Mouse (Mus musculus): ENCODE measurements around the gene Gp1ba. TPM values are rescaled to one million over a fixed set of nuclear protein-coding genes. Genes with fewer than 3 reads are reported as not detected.

Gp1ba gene
- total and polyA plus RNA-seq, 3 experiments: 0.25 to 0.84 TPM; not detected in 1

GRCm38 (mm10) chr11:70658521-70658920 lies 19.6 kb downstream of the Gp1ba start:
- Histone ChIP-seq H3K9ac (ENCODE audit: insufficient read depth, low read depth) (no peak overlapping the region), H3K4me1 (ENCODE audit: control insufficient read depth in 1 of 2, insufficient read depth in 2 of 2) (peaks cover 7 to 26% of the 10 kb centered on the region in 2 experiments), H3K4me3 (replicated peaks in 1 of 3; ENCODE audit: low read depth in 2 of 3, low read length in 2 of 3, poor library complexity in 1 of 3) (no peak overlapping the region), H3K27ac (ENCODE audit: insufficient read depth, low read depth) (no peak overlapping the region), H3K4me2 (ENCODE audit: insufficient read depth, low read depth, poor library complexity, severe bottlenecking) (no peak overlapping the region), H3K79me2 (replicated peaks; ENCODE audit: control insufficient read depth, extremely low read depth, insufficient read depth, poor library complexity, severe bottlenecking) (peaks cover 9% of the 10 kb centered on the region), H3K36me3 (replicated peaks in 1 of 2; ENCODE audit: control insufficient read depth in 1 of 2, insufficient read depth in 1 of 2, low read length in 1 of 2) (peaks cover 19 to 49% of the 10 kb centered on the region in 2 experiments), H3K9me3 (replicated peaks; ENCODE audit: low read length) (no peaks in the 10 kb centered on the region), H3K27me3 (replicated peaks) (no peaks in the 10 kb centered on the region)
- dilution Hi-C loops (cut with MboI; ENCODE audit: extremely low pct_ligation_motif_present, extremely low pct_unique_long_range_greater_than_20kb, low sequenced_read_pairs): no loop called here
- DNase-seq (ENCODE audit: extremely low read depth): no peak
- in situ Hi-C loops (cut with MboI; ENCODE audit: low pct_ligation_motif_present, low pct_unique_long_range_greater_than_20kb, low sequenced_read_pairs): no loop called here
- TF ChIP-seq SMC3 (IDR thresholded peaks at IDR 0.05; ENCODE audit: low read depth, low read length): no peak
- TF ChIP-seq MYC (IDR thresholded peaks at IDR 0.05; ENCODE audit: low read depth, low read length): no peak
- TF ChIP-seq USF2 (conservative IDR thresholded peaks at IDR 0.05; ENCODE audit: low read depth, low read length): no peak
- TF ChIP-seq SIN3A (IDR thresholded peaks at IDR 0.05; ENCODE audit: low read length): no peak
- no peak for TF ChIP-seq EP300 (IDR thresholded peaks at IDR 0.05; ENCODE audit: low read length)
- no peak for TF ChIP-seq ELF1 (IDR thresholded peaks at IDR 0.05; ENCODE audit: low read depth, low read length)
- TF ChIP-seq RAD21 (IDR thresholded peaks at IDR 0.05; ENCODE audit: low read depth, low read length): no peak
- no peak for TF ChIP-seq PAX5 (IDR thresholded peaks at IDR 0.05; ENCODE audit: low read length)
- TF ChIP-seq ZMIZ1 (IDR thresholded peaks at IDR 0.05; ENCODE audit: low read depth, low read length): no peak
- no peak for TF ChIP-seq ZNF384 (IDR thresholded peaks at IDR 0.05; ENCODE audit: low read depth, low read length)
- TF ChIP-seq TBP (conservative IDR thresholded peaks at IDR 0.05; ENCODE audit: low read depth, low read length): no peak
- no peak for TF ChIP-seq USF1 (IDR thresholded peaks at IDR 0.05; ENCODE audit: low read depth, low read length)
- no peak for TF ChIP-seq NELFE (IDR thresholded peaks at IDR 0.05; ENCODE audit: low read depth, low read length)
- no peak for TF ChIP-seq JUND (conservative IDR thresholded peaks at IDR 0.05; ENCODE audit: low read depth, low read length)
- TF ChIP-seq POLR2A (IDR thresholded peaks at IDR 0.05; ENCODE audit: low read depth, low read length): no peak
- no peak for TF ChIP-seq ZKSCAN1 (IDR thresholded peaks at IDR 0.05; ENCODE audit: borderline replicate concordance, low read depth, low read length)
- TF ChIP-seq MAZ (IDR thresholded peaks at IDR 0.05; ENCODE audit: low read depth, low read length): no peak
- TF ChIP-seq MAFK (IDR thresholded peaks at IDR 0.05; ENCODE audit: insufficient replicate concordance, low read length): no peak
- TF ChIP-seq IRF4 (IDR thresholded peaks at IDR 0.05; ENCODE audit: low read depth, low read length): no peak

- H3K27me3 ChIP-seq (replicated peaks): no peaks in the 10 kb centered on the region
- H3K27ac ChIP-seq (ENCODE audit: insufficient read depth, low read depth): no peak overlapping the region
- H3K79me2 ChIP-seq (replicated peaks; ENCODE audit: control insufficient read depth, extremely low read depth, insufficient read depth, poor library complexity, severe bottlenecking): peaks cover 5% of the 10 kb centered on the region
- in situ Hi-C loops (cut with MboI; ENCODE audit: low pct_ligation_motif_present, low pct_unique_long_range_greater_than_20kb, low sequenced_read_pairs) (no loop called here), dilution Hi-C loops (cut with MboI; ENCODE audit: extremely low pct_ligation_motif_present, extremely low pct_unique_long_range_greater_than_20kb, low sequenced_read_pairs) (no loop called here)
- no peak overlapping the region for H3K9ac ChIP-seq (ENCODE audit: insufficient read depth, low read depth)
- H3K36me3 ChIP-seq (replicated peaks in 1 of 2; ENCODE audit: control insufficient read depth in 1 of 2, insufficient read depth in 1 of 2, low read length in 1 of 2): peaks cover 23 to 54% of the 10 kb centered on the region in 2 experiments
- no peak for DNase-seq (ENCODE audit: extremely low read depth)
- no peak for TF ChIP-seq JUND (conservative IDR thresholded peaks at IDR 0.05; ENCODE audit: low read depth, low read length)
- TF ChIP-seq IRF4 (IDR thresholded peaks at IDR 0.05; ENCODE audit: low read depth, low read length): no peak
- no peak for TF ChIP-seq ZNF384 (IDR thresholded peaks at IDR 0.05; ENCODE audit: low read depth, low read length)
- TF ChIP-seq MAZ (IDR thresholded peaks at IDR 0.05; ENCODE audit: low read depth, low read length): no peak
- no peak for TF ChIP-seq MYC (IDR thresholded peaks at IDR 0.05; ENCODE audit: low read depth, low read length)
- no peak for TF ChIP-seq ZC3H11A (IDR thresholded peaks at IDR 0.05; ENCODE audit: low read depth, low read length)
- no peak for TF ChIP-seq USF2 (conservative IDR thresholded peaks at IDR 0.05; ENCODE audit: low read depth, low read length)
- TF ChIP-seq ELF1 (IDR thresholded peaks at IDR 0.05; ENCODE audit: low read depth, low read length): no peak
- TF ChIP-seq GABPA (IDR thresholded peaks at IDR 0.05; ENCODE audit: insufficient replicate concordance, low read depth, low read length): no peak
- TF ChIP-seq E2F4 (IDR thresholded peaks at IDR 0.05; ENCODE audit: insufficient replicate concordance, low read depth, low read length): no peak
- no peak for TF ChIP-seq JUN (IDR thresholded peaks at IDR 0.05; ENCODE audit: insufficient read depth, low read depth, low read length)
- TF ChIP-seq SMC3 (IDR thresholded peaks at IDR 0.05; ENCODE audit: low read depth, low read length): no peak
- no peak for TF ChIP-seq MAFK (IDR thresholded peaks at IDR 0.05; ENCODE audit: insufficient replicate concordance, low read length)
- TF ChIP-seq PAX5 (IDR thresholded peaks at IDR 0.05; ENCODE audit: low read length): no peak
- TF ChIP-seq ETS1 (conservative IDR thresholded peaks at IDR 0.05; ENCODE audit: low read depth, low read length): no peak
- no peak for TF ChIP-seq NELFE (IDR thresholded peaks at IDR 0.05; ENCODE audit: low read depth, low read length)
- TF ChIP-seq TCF12 (IDR thresholded peaks at IDR 0.05; ENCODE audit: low read depth, low read length): no peak
- no peak for TF ChIP-seq NRF1 (IDR thresholded peaks at IDR 0.05; ENCODE audit: low read depth, low read length)
- H3K9me3 ChIP-seq (replicated peaks; ENCODE audit: low read length): no peaks in the 10 kb centered on the region
- H3K4me1 ChIP-seq (ENCODE audit: control insufficient read depth in 1 of 2, insufficient read depth in 2 of 2): peaks cover 7 to 26% of the 10 kb centered on the region in 2 experiments
- no peak overlapping the region for H3K4me3 ChIP-seq (replicated peaks in 1 of 3; ENCODE audit: low read depth in 2 of 3, low read length in 2 of 3, poor library complexity in 1 of 3)
- H3K4me2 ChIP-seq (ENCODE audit: insufficient read depth, low read depth, poor library complexity, severe bottlenecking): no peak overlapping the region
Observed at GRCm38 (mm10) chr11:70658942-70659341, 20.0 kb downstream of the Gp1ba start.

All from CH12.LX (cell line).